Mouse (Mus musculus) urinary bladder, adult 18-20 months (tissue): ENCODE results near the gene Cblb.

Experiments
- DNase-seq, 2 experiments: peaks; one replicate each; pipeline ENCODE4 v3.0.0; 2022; ENCODE audit warnings: low spot score in 2 of 2, mixed read lengths in 2 of 2

The Cblb gene

GRCm38 (mm10) chr16:52071290-52071689, 40.3 kb downstream of the Cblb start:
- DNase-seq: no peak

GRCm38 (mm10) chr16:52071766-52072209, 40.8 kb downstream of the Cblb start:
- DNase-seq: no peak

- DNase-seq: no peak
Observed at GRCm38 (mm10) chr16:52076652-52077051, 45.6 kb downstream of the Cblb start.

- DNase-seq: no peak
Observed at GRCm38 (mm10) chr16:52077901-52078300, 46.9 kb downstream of the Cblb start.

GRCm38 (mm10) chr16:52078758-52079474, 47.9 kb downstream of the Cblb start:
- no peak for DNase-seq

GRCm38 (mm10) chr16:52079475-52079823, 48.4 kb downstream of the Cblb start:
- no peak for DNase-seq

GRCm38 (mm10) chr16:52080619-52081395, 49.8 kb downstream of the Cblb start:
- DNase-seq: no peak

- no peak for DNase-seq
Observed at GRCm38 (mm10) chr16:52081756-52082155, 50.7 kb downstream of the Cblb start.

GRCm38 (mm10) chr16:52086793-52087450, 55.9 kb downstream of the Cblb start:
- DNase-seq: no peak

GRCm38 (mm10) chr16:52089354-52089753, 58.3 kb downstream of the Cblb start:
- DNase-seq: no peak

- DNase-seq: no peak
Observed at GRCm38 (mm10) chr16:52090899-52091298, 59.9 kb downstream of the Cblb start.

GRCm38 (mm10) chr16:52093325-52094253, 62.6 kb downstream of the Cblb start:
- DNase-seq: no peak

GRCm38 (mm10) chr16:52094735-52095459, 63.9 kb downstream of the Cblb start:
- DNase-seq: peak in 1 of 2 experiments; percentile 75

- no peak for DNase-seq
Observed at GRCm38 (mm10) chr16:52095643-52096042, 64.6 kb downstream of the Cblb start.

- DNase-seq: no peak
Observed at GRCm38 (mm10) chr16:52100466-52100865, 69.4 kb downstream of the Cblb start.

GRCm38 (mm10) chr16:52104608-52105007, 73.6 kb downstream of the Cblb start:
- DNase-seq: no peak

- no peak for DNase-seq
Observed at GRCm38 (mm10) chr16:52107836-52108235, 76.8 kb downstream of the Cblb start.

GRCm38 (mm10) chr16:52114473-52114872, 83.4 kb downstream of the Cblb start:
- DNase-seq: no peak

GRCm38 (mm10) chr16:52119003-52119402, 88.0 kb downstream of the Cblb start:
- no peak for DNase-seq

- DNase-seq: no peak
Observed at GRCm38 (mm10) chr16:52124974-52125373, 93.9 kb downstream of the Cblb start.

- DNase-seq: no peak
Observed at GRCm38 (mm10) chr16:52125896-52126295, 94.9 kb downstream of the Cblb start.
